Mouse (Mus musculus) myocyte (in vitro differentiated cells): ENCODE data around the gene Gm10322.

Source experiments
- E2F4 ChIP-seq: IDR thresholded peaks from one replicate; pipeline ENCODE4 v1.6.1; 2011; ENCODE audit warnings: mild to moderate bottlenecking, control low read depth, moderate library complexity; ENCODE audit not compliant: insufficient read depth
- MAX ChIP-seq: IDR thresholded peaks from one replicate; pipeline ENCODE4 v1.6.1; 2011; ENCODE audit warnings: low read depth, mild to moderate bottlenecking, control low read depth
- POLR2A ChIP-seq: IDR thresholded peaks from one replicate; pipeline ENCODE4 v1.6.1; 2011; ENCODE audit warnings: low read depth, mild to moderate bottlenecking, control low read depth, moderate library complexity; ENCODE audit not compliant: insufficient read length

DNA sequence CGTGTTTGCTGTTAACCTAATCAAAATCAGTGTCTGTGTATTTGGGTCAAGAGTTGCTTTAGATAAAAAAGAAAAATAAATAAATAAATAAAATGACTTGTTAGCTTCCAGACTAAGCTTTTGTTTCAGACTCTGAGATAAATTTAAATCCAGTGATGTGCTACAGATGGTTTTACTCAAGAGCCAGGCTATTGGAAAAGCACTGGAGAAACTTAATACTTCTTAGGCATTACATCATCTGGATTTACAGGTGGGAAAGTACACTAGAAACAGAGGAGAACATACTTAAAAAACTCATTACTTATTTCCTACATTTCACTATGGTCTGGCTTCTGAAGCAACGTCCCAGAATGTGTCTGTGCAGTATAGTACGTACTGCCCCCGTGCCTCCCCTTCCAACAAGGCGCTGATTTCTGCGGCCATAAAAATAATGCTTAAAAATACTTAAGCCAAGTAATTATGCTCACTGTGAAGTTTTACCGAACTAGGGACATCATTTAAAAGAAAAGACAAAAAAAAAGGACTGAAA lies 21.8 kb downstream of the Gm10322 start:
- TF ChIP-seq MAX (no peak), POLR2A (no peak), E2F4 (no peak)
